Mouse (Mus musculus) erythroblast, adult 5-6 weeks (primary cell): ENCODE measurements around the gene Gys1. TPM values are rescaled to one million over a fixed set of nuclear protein-coding genes. Genes with fewer than 3 reads are reported as not detected.
"Not testable (repeated sequence)": the region's sequence is repeated elsewhere in the genome, so short reads cannot be mapped to it uniquely, and the experiment has no call there.

Experiments used
- ATAC-seq: replicated peaks from 2 replicates; pipeline ENCODE4 v1.8.0; 2016; ENCODE audit warnings: moderate number of reproducible peaks, mild to moderate bottlenecking, moderate TSS enrichment, inconsistent platforms; ENCODE audit not compliant: poor library complexity, low FRiP score, severe bottlenecking
- total RNA-seq, 2 experiments: library from RNA; stranded (forward) in 1 of 2; stranded (reverse) in 1 of 2; fragments of 150-400 nt in 1 of 2; fragments of 200-764, 138-1000 nt in 1 of 2; gene quantifications; 2 replicates each; pipeline versions ENCODE4 v1.2.3 to v1.2.4; 2015 to 2017; ENCODE audit warnings: low replicate concordance in 2 of 2

Gys1 gene
- total RNA-seq, 2 experiments from 2014 or later = 8.9 to 11.7 TPM

GRCm38 (mm10) chr7:45454971-45455370 is 20.3 kb downstream of the Gys1 start:
- no peak for ATAC-seq

DNA sequence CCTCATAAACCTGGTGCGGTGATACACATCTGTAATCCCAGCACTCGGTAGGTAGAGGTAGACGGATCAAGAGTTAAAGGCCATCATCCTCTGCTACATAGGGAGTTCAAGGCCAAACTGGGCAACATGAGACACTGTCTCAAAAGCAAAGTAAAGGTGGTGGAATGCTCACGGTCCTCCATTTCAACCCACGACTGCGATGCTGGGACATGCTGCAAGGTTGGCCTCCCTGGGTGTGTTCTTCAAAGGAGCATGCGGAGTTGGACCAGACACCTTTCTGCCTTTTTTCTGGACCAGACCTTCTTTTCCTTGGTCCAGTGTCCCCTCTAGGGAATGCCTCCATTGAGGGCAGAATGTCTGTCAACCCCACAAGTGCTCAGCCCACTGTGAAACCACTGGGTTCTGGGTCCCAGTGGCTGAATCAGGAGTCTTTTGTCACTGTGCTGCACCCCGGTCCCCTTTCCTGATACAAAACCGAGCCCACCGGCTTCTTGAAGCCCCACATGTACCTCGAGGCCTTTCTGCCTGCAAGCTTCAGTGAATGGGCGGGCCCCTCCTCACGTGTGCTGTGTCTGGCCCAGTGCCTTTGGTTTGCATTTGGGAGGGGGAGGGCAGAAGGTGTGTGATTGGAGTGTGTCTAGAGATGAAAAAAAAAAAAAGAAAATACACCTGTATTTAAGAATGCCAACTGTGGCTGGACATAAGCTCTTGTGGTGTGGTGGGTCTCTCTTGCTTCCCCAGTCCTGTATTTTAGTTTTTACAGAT is 21.5 kb downstream of the Gys1 start:
- ATAC-seq = no peak

DNA sequence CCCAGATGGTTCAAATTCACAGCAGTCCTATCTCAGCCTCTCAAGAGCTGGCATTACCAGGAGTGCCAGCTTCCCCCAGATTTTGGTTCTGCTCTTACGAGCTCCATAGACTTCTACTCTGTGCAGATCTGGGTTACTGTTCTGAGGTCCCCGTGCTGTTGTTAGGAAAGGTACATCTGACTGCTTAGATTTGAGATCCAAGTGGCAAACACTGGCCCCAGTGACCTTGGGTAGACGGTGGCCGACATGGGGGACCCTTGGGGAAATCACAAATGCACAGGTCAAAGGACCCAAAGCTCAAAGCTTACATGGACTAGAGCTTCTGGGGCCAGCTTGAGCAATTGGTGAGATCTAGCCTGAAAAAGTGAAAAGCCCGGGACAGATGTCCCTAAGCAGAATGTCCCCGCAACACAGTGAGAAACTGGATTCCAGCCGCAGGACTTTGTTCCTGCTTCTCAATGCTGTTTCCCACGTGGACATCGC is 22.1 kb downstream of the Gys1 start:
- no peak for ATAC-seq

DNA sequence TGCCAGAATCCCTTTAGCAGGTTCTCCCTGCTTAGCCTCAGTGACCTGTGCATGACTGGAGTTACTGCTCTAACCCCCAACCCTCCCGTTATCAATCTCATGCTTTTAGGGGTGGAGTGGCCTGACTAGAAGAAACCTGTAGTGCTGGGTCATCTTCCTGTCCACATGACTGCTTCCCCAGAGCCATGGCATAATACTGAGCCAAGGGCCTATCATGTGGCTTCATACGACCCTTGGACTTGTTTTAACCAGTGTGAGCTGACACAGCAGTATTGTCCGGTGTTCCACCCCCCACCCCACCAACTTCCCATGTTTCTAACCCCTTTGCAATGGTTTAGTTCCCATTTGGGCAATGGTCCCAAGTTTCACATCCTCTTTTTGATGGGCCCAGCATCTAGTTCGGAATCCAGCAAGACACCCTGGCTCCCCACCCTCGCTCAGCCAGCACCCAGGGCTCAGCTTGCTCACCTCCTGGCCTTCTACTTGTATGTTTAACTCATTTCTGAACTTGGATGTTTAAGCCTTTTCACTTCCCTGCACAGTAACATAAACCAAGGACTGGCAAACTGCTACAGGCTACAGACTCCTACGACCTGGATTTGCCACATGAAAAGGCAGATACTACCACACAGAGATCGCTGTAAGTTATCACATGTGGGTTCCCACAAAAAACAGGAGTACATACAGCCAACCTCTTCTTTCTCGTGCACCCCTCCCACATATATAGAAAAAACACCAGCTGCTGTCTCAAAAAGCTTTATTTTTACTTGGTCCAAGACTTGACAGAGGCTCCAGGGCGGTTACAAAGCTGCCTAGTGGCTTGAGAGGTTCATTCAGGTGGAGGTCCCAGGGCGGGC is 22.8 kb downstream of the Gys1 start:
- 0 out of 2 replicates have a peak, but pooled peaks have one; percentile 10 for ATAC-seq

- peak; percentile 8; the same call in 1 of the 2 replicates for ATAC-seq
These were observed 24.3 kb downstream of the Gys1 start for GRCm38 (mm10) chr7:45458748-45459563.

- peak; percentile 85 for ATAC-seq
These were observed 25.0 kb downstream of the Gys1 start, which contains the start of gene Ftl1 for GRCm38 (mm10) chr7:45459564-45460140. Gene Ftl1, minus strand, starts transcription at chr7:45459884.

DNA sequence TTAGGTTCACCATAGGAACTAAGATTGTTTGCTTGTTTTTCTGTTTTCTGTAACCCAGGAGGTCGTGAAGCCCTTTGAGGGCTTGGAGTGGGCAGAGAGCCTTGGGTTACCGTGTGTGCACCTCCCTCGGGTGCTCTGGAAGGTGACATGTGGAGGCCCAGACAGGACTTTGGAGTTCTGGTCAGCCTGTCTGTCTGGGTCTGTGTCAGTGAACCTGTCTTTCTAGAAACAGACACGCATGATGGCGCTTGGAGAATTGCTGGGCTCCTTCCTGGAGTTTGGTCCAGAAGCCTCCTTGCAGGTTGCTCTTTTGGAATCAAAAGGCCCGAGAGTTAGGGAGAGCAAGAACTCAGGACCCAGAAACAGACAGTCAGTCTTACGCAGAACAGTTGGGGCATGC is 25.7 kb downstream of the Gys1 start:
- peak; percentile 24 for ATAC-seq

DNA sequence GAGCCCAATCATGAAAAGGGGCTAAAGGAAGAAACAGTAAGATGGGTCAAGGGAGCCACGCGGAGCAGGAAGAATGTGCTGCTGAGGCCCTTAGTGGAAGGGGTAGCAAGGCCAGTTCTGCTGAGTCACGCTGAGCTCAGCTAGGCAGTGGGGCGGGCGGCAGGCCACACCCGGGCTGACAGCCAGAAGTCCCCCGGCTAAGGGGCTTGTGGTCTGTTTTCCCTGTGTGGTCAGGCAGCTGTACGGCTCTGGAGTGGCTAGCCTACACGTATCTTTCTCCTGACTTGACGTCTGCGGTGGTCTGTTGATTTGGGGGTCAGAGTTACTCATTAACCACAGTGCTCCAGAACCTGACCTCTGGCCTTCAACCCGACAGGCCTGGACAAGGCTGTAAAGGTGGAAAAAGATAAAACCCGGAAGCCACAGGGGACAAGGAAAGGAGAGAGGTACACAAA is 26.2 kb downstream of the Gys1 start:
- ATAC-seq = peak; percentile 74

DNA sequence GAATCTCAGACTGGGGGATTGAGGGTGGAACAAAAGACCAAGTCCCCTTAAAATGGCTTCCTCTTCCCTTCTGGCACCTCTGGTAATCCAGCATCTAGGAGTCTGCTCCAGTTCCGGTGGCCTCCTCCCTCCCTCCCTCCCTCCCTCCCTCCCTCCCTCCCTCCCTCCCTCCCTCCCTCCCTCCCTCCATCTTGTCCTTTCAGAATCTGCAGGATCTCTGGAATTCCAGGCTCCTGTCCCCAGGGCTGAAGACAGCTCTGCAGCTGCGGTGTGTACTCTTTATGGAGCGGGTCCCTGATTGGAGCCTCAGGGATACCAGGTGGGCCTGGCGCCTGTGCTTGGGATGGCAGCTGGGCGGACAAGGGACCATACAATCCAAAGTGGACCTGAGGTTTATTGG is 26.7 kb downstream of the Gys1 start:
- ATAC-seq = peak; percentile 8

DNA sequence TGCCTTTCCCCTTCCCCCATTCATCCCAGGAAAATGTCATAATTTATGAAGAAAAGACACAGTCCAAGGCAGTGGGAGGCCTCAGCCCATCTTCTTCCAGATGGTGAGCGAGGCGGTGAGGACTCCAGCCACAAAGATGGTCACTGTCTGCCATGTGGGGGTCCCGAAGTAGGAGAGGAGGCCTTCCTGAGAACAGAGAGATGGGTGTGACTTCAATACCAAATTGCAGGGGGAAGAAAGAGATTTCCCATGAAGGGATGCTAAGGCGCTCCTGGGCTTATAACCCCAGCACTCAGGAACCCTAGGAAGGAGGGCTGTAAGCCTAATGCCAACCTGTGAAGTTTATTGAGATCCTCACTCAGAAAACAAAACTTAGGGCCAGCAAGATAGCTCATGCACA is 27.1 kb downstream of the Gys1 start:
- ATAC-seq = no peak

DNA sequence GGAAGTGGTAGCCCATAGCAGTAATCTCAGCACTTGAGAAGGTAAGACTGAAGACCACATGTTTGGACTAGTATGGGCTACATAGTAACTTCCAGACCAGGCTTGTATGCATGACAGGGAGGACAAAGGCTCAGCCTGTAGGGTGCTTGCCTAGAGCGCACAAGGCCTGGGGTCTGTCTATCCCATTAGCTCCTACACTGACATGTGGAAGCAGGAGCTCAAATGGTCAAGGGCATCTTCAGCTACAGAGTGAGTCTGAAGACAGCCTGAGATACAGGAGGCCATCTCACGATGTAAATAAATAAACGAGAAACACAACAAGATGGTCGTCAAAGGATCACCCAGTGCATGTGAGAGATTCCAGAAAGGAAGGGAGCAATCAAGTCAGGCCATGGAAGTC is 27.7 kb downstream of the Gys1 start:
- ATAC-seq = no peak

- not testable (repeated sequence) for ATAC-seq
These were observed 28.2 kb downstream of the Gys1 start for GRCm38 (mm10) chr7:45462868-45463267.

- no peak for ATAC-seq
These were observed 29.5 kb downstream of the Gys1 start for GRCm38 (mm10) chr7:45463987-45464778.

- ATAC-seq = no peak
These were observed 30.5 kb downstream of the Gys1 start for GRCm38 (mm10) chr7:45465112-45465511.

GRCm38 (mm10) chr7:45465549-45465948 is 30.9 kb downstream of the Gys1 start:
- ATAC-seq = no peak

- peak; percentile 82 for ATAC-seq
These were observed 31.8 kb downstream of the Gys1 start, which contains the start of gene Bax for GRCm38 (mm10) chr7:45466283-45467089. Gene Bax, minus strand, starts transcription at chr7:45466898.

DNA sequence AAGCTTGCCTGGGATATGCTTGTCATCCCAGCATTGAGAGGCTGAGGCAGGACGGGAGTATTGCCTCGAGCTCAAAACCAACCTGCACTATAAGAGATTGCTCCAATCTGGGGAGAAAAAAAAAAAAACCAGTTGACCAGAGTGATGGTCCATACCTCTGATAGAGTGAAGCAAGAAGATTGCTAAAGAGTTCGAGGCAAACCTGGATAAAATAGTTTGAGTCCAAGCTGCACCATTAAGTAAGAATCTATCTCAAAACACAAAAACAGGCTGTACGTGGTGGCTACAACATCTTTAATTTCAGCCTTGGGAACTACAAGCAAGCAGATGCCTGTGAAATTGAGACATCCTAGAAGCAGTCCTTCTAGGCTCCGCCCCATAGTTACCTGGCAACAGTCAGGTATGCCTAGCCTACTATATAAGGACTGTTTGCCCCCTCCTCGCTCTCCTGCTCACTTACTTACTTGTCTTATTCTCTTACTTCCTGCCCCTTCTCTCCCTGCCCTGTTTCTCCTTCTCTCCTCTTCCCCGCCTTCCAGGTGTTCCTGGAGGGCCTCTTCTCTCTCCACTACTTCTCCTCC is 32.5 kb downstream of the Gys1 start:
- ATAC-seq = no peak; the same call in 1 of the 2 replicates
